Mouse (Mus musculus): ENCODE data around the gene Mafg. TPM values are rescaled to one million over a fixed set of nuclear protein-coding genes. Genes with fewer than 3 reads are reported as not detected.
A peak's percentile ranks its signal among the peaks of the same experiment; 100 is the strongest.
"Not testable (repeated sequence)": the region's sequence is repeated elsewhere in the genome, so short reads cannot be mapped to it uniquely, and the experiment has no call there.

Mafg gene
- total RNA-seq, 2 experiments from 2014 or later, result 70.0 to 71.5 TPM

- peak; percentile 91 to 95 for DNase-seq (ENCODE audit: low spot score in 2 of 2)
These were observed 35.0 kb downstream of the Mafg start, which contains the start of the genes Alyref and Anapc11 for GRCm38 (mm10) chr11:120598283-120598989. TSS of gene Alyref (minus strand) at chr11:120598365. TSS of gene Anapc11 (plus strand) at chr11:120598421.

- no peak for DNase-seq (ENCODE audit: low spot score in 2 of 2)
These were observed 35.9 kb downstream of the Mafg start for GRCm38 (mm10) chr11:120597240-120598235.

- no peak for DNase-seq (ENCODE audit: low spot score in 2 of 2)
These were observed 44.9 kb downstream of the Mafg start for GRCm38 (mm10) chr11:120588531-120588930.

GRCm38 (mm10) chr11:120583937-120584336 is 49.5 kb downstream of the Mafg start:
- no peak for DNase-seq (ENCODE audit: low spot score in 2 of 2)

- not testable (repeated sequence) for DNase-seq (ENCODE audit: low spot score in 2 of 2)
These were observed 50.5 kb downstream of the Mafg start for GRCm38 (mm10) chr11:120582982-120583293.

GRCm38 (mm10) chr11:120582268-120582981 is 51.0 kb downstream of the Mafg start:
- DNase-seq (ENCODE audit: low spot score in 2 of 2), result peak in 1 of 2 experiments; percentile 33

GRCm38 (mm10) chr11:120581490-120582267 is 51.7 kb downstream of the Mafg start, which contains the start of gene Arhgdia:
TSS of gene Arhgdia (minus strand) at chr11:120581624.
- peak; percentile 85 to 91 for DNase-seq (ENCODE audit: low spot score in 2 of 2)

GRCm38 (mm10) chr11:120580871-120581331 is 52.5 kb downstream of the Mafg start:
- peak in 1 of 2 experiments; percentile 39 for DNase-seq (ENCODE audit: low spot score in 2 of 2)

GRCm38 (mm10) chr11:120580190-120580589 is 53.2 kb downstream of the Mafg start:
- no peak for DNase-seq (ENCODE audit: low spot score in 2 of 2)

- peak in 1 of 2 experiments; percentile 78 for DNase-seq (ENCODE audit: low spot score in 2 of 2)
These were observed 53.9 kb downstream of the Mafg start for GRCm38 (mm10) chr11:120579316-120580107.

- no peak for DNase-seq (ENCODE audit: low spot score in 2 of 2)
These were observed 54.6 kb downstream of the Mafg start for GRCm38 (mm10) chr11:120578694-120579243.

- DNase-seq (ENCODE audit: low spot score in 2 of 2), result no peak
These were observed 55.2 kb downstream of the Mafg start for GRCm38 (mm10) chr11:120578024-120578693.

- peak in 1 of 2 experiments; percentile 14 for DNase-seq (ENCODE audit: low spot score in 2 of 2)
These were observed 56.0 kb downstream of the Mafg start for GRCm38 (mm10) chr11:120577211-120578023.

- no peak for DNase-seq (ENCODE audit: low spot score in 2 of 2)
These were observed 56.9 kb downstream of the Mafg start for GRCm38 (mm10) chr11:120576365-120576981.

GRCm38 (mm10) chr11:120575940-120576339 is 57.5 kb downstream of the Mafg start:
- no peak for DNase-seq (ENCODE audit: low spot score in 2 of 2)

All from layer of hippocampus, adult 18-20 months (tissue).